Mouse (Mus musculus) midbrain, embryonic 12.5 days (tissue): Measurements from ENCODE around the gene Mllt3. TPM values are rescaled to one million over a fixed set of nuclear protein-coding genes. Genes with fewer than 3 reads are reported as not detected.

Experiments used
- ATAC-seq: fragments of 200-750 bp; cut with Nextera tagmentation; 2 replicates; pipeline ENCODE4 v1.8.0; 2017; ENCODE audit warnings: low read depth, moderate TSS enrichment, moderate library complexity; ENCODE audit not compliant: low FRiP score
- H3K27ac ChIP-seq: fragments of 300-500 bp; sonication (generic); replicated peaks from 2 replicates; pipeline ENCODE4 v1.5.1; 2016; ENCODE audit warnings: mild to moderate bottlenecking
- H3K27me3 ChIP-seq: fragments of 300-500 bp; sonication (generic); 2 replicates; pipeline ENCODE4 v1.6.1; 2016; ENCODE audit warnings: mild to moderate bottlenecking
- H3K36me3 ChIP-seq: fragments of 300-500 bp; sonication (generic); 2 replicates; pipeline ENCODE4 v1.6.1; 2016
- H3K4me1 ChIP-seq: fragments of 300-500 bp; sonication (generic); 2 replicates; pipeline ENCODE4 v1.6.1; 2016
- H3K4me2 ChIP-seq: fragments of 300-500 bp; sonication (generic); replicated peaks from 2 replicates; pipeline ENCODE4 v1.6.1; 2016; ENCODE audit warnings: mild to moderate bottlenecking, moderate library complexity
- H3K4me3 ChIP-seq: fragments of 300-500 bp; sonication (generic); 2 replicates; pipeline ENCODE4 v1.5.1; 2016; ENCODE audit warnings: mild to moderate bottlenecking
- H3K9ac ChIP-seq: fragments of 300-500 bp; sonication (generic); replicated peaks from 2 replicates; pipeline ENCODE4 v1.6.1; 2016; ENCODE audit warnings: mild to moderate bottlenecking, moderate library complexity
- H3K9me3 ChIP-seq: fragments of 300-500 bp; sonication (generic); 2 replicates; pipeline ENCODE4 v1.6.1; 2016; ENCODE audit warnings: mild to moderate bottlenecking
- WGBS: fragments of 180-500 bp; shearing (Covaris S2); methylation state at CpG from one replicate; pipeline ENCODE4 v1.1.7; 2016; 5-methylcytosine and 5-hydroxymethylcytosine counted together
- polyA plus RNA-seq: library from polyadenylated mRNA; unstranded; fragments of >200 nt; fragmentation: Nextera tagmentation; extraction: Ambion mirVana; gene quantifications from 2 replicates; pipeline ENCODE4 v1.2.1, GENCODE M21; 2016

Gene Mllt3
- polyA plus RNA-seq, 1 experiment from 2014 or later: 80.2 TPM

DNA sequence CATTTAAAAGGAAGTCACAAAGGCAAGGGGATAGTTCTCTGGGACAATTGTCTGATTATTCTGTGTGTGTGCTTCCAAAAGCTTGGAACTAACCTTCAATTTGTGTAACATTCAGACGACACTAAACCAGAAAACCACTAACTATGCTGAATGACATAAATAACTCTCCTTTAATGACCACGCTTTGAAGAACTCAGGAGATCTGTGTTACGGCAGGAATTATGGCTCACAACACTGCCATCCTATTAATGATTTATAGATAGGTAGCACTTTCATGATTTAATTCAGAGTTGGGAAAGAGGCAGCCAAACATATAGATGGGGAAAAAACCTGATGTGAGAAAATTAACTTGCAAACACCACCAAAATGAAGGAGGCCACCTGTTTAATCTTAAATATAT lies 168.1 kb downstream of the Mllt3 start:
- 84% methylated on average over 3 of the region's 3 CpGs for WGBS
- no peaks in the 10 kb centered on the region for H3K27me3 ChIP-seq
- ATAC-seq: no peak

DNA sequence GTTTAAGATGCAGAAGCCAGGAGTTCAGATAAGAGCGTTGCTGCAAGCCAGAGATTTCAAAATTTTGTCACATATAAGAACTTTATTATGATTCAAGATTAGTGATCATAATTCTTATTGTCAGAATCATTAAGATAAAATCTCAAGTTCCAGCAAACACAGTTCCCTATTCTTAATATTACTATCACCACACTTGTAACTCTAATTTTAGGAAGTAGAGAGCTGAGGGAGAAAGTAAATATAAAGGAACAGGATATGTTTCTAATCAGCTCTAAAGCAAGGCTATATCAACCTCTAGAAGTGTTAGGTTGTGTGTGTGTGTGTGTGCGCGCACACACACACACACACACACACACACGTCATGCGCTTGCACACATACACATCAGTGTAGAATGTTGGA lies 170.0 kb downstream of the Mllt3 start:
- Histone ChIP-seq H3K9me3 (no peaks in the 10 kb centered on the region), H3K4me3 (no peak overlapping the region), H3K9ac (no peak overlapping the region), H3K27me3 (no peaks in the 10 kb centered on the region), H3K27ac (no peak overlapping the region), H3K4me2 (no peak overlapping the region), H3K36me3 (no peaks in the 10 kb centered on the region), H3K4me1 (no peaks in the 10 kb centered on the region)
- ATAC-seq: no peak
- WGBS: 98% methylated on average over 5 of the region's 5 CpGs

More for the DNA sequence above, 168.1 kb downstream of the Mllt3 start:
- Histone ChIP-seq H3K4me1 (no peaks in the 10 kb centered on the region), H3K36me3 (no peaks in the 10 kb centered on the region), H3K27ac (no peak overlapping the region), H3K4me3 (no peak overlapping the region), H3K4me2 (no peak overlapping the region), H3K9me3 (no peaks in the 10 kb centered on the region), H3K9ac (no peak overlapping the region)

DNA sequence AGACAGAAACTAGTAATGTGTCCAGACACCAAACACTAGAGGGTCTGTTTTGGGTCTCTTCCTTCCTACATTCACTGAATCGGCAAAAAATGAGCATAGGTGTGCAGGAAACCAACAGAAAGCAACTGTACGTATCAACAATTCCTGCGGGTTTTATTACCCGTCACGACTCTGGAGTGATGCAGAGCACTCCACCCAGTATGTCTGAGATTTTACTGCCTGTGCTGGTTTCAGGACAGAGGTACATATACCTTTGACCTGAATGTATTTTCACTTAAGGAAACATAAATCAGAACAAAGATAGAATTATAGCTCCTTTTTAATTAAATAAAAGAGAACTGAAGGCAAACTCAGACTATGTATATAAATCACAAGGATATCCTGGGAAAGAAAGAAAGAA lies 172.4 kb downstream of the Mllt3 start:
- Histone ChIP-seq H3K27ac (no peak overlapping the region), H3K4me3 (no peak overlapping the region), H3K36me3 (no peaks in the 10 kb centered on the region), H3K9ac (no peak overlapping the region), H3K9me3 (no peaks in the 10 kb centered on the region), H3K4me1 (no peaks in the 10 kb centered on the region), H3K27me3 (no peaks in the 10 kb centered on the region), H3K4me2 (no peak overlapping the region)
- no peak for ATAC-seq
- WGBS: 91% methylated on average over 5 of the region's 5 CpGs

DNA sequence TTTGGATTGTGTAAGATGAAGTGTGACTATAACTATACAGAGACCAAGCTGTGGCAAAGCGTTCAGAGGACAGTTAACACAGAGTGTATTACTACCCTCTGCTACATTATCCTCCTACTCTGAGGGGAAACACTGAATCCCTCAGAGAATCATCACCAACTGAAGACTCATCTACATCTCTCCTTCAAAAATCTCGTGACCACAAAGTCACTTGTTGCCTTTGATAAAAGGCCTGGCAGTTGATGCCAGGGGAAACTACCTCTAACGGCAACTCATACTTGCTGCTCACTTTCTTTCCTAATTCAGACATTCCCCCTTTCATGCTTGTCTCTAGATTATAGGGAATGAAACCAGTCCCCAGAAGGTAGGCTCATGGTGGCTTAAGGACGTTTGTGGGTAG lies 174.0 kb downstream of the Mllt3 start:
- no peaks in the 10 kb centered on the region for H3K27me3 ChIP-seq
- no peak overlapping the region for H3K4me3 ChIP-seq
- no peaks in the 10 kb centered on the region for H3K4me1 ChIP-seq
- ATAC-seq: no peak
- WGBS: 89% methylated on average over 4 of the region's 4 CpGs
- no peaks in the 10 kb centered on the region for H3K36me3 ChIP-seq
- no peak overlapping the region for H3K9ac ChIP-seq
- H3K4me2 ChIP-seq: no peak overlapping the region
- no peaks in the 10 kb centered on the region for H3K9me3 ChIP-seq
- H3K27ac ChIP-seq: no peak overlapping the region

DNA sequence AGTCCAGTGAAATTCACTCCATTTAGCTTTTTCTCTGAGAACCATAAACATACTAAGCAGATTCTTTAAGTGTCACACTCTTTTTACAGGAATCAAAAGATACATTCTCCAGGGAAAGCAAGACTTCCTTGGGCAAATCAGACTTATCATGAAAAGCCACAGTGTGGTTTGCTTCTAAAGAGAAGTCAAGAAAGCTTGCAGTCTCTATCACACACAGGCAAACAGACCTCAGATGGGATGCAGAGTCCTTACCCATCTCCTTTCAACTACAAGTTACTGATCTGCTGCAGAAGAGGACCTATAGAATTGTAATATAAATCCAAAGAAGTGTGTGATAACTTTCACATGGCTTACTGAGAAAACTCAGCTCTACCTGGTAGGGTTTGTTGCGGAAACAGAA lies 175.2 kb downstream of the Mllt3 start:
- no peaks in the 10 kb centered on the region for H3K9me3 ChIP-seq
- no peak for ATAC-seq
- no peak overlapping the region for H3K27ac ChIP-seq
- WGBS: 91% methylated on average over 1 of the region's 1 CpGs
- no peaks in the 10 kb centered on the region for H3K36me3 ChIP-seq
- H3K9ac ChIP-seq: no peak overlapping the region
- H3K4me3 ChIP-seq: no peak overlapping the region
- no peaks in the 10 kb centered on the region for H3K4me1 ChIP-seq
- H3K27me3 ChIP-seq: no peaks in the 10 kb centered on the region
- no peak overlapping the region for H3K4me2 ChIP-seq

DNA sequence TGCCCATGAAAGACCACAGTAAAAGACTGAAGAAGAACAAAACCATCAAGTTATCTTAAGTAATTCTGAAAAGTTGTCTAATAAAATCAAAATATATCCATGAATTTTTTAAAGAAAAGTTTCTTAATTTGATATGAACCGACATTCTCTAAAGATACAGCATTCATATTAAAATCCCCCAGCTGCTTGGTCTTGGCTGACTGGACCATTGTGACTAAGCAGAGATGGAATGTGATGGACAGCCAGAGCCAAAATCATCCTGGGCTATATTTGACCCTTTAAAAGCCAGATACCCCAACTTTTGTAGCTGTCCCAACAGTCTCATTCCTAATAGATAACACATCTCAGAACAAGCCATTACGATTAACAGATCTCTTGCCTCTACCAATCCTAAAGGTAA lies 180.7 kb downstream of the Mllt3 start:
- Histone ChIP-seq H3K4me2 (no peak overlapping the region), H3K27me3 (no peaks in the 10 kb centered on the region), H3K4me1 (no peaks in the 10 kb centered on the region), H3K4me3 (no peak overlapping the region), H3K27ac (no peak overlapping the region), H3K9me3 (no peaks in the 10 kb centered on the region), H3K36me3 (no peaks in the 10 kb centered on the region), H3K9ac (no peak overlapping the region)
- no peak for ATAC-seq
- WGBS: 89% methylated on average over 2 of the region's 2 CpGs

DNA sequence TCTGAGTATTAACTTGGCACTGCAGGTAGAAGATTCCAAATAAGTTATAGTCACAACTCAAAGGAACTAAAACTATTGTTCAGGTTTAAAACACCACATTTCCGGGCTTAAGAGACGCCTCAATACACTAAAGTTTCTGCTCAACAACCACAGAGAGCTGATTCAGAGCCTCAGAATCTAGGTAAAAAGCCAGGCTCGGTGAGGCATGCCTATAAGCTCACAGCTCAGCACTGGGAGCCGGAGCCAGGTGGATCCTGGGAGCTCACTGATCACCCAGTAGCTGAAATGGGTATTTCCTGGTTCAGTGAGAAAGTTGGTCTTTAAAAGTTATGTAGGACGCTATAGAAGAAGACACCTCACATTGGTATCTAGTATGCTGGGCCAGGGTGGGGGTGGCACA lies 183.1 kb downstream of the Mllt3 start:
- no peak for ATAC-seq
- 89% methylated on average over 5 of the region's 5 CpGs for WGBS

DNA sequence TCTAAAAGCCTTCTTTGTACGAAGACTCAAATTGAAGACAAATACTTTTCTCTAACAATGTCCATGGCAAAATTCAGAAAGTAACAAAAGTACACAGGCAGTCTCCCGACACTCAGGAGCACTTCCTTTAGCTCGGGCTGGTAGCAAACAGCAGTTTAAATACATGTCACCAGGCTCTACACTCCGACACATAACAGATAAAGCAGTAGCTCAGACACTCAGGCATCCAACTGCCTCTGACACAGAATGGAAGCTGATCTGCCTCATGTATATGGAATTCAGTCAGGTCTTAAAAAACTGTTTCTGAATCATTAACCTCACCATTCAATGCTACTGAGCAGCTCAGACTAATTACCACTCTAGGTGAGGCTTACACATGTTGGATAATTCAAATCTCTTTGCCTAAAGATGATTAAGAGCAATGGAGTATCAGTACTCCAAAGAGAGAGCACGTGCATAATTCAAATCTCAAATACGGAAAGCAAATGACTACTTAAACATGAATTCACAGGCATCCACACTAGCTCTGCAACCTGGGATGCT lies 188.4 kb downstream of the Mllt3 start:
- 79% methylated on average over 6 of the region's 6 CpGs for WGBS
- Histone ChIP-seq H3K9ac (no peak overlapping the region), H3K27ac (no peak overlapping the region), H3K27me3 (no peaks in the 10 kb centered on the region), H3K4me1 (peaks cover 6% of the 10 kb centered on the region; the same call in 1 of the 2 replicates), H3K4me3 (no peak overlapping the region), H3K9me3 (no peaks in the 10 kb centered on the region), H3K4me2 (no peak overlapping the region), H3K36me3 (peaks cover 13% of the 10 kb centered on the region; the same call in 1 of the 2 replicates)
- ATAC-seq: no peak

More for the DNA sequence above, 183.1 kb downstream of the Mllt3 start:
- Histone ChIP-seq H3K4me3 (no peak overlapping the region), H3K27ac (no peak overlapping the region), H3K27me3 (no peaks in the 10 kb centered on the region), H3K4me1 (peaks cover under 1% of the 10 kb centered on the region; the same call in 1 of the 2 replicates), H3K36me3 (no peaks in the 10 kb centered on the region), H3K9ac (no peak overlapping the region), H3K4me2 (no peak overlapping the region), H3K9me3 (no peaks in the 10 kb centered on the region)

DNA sequence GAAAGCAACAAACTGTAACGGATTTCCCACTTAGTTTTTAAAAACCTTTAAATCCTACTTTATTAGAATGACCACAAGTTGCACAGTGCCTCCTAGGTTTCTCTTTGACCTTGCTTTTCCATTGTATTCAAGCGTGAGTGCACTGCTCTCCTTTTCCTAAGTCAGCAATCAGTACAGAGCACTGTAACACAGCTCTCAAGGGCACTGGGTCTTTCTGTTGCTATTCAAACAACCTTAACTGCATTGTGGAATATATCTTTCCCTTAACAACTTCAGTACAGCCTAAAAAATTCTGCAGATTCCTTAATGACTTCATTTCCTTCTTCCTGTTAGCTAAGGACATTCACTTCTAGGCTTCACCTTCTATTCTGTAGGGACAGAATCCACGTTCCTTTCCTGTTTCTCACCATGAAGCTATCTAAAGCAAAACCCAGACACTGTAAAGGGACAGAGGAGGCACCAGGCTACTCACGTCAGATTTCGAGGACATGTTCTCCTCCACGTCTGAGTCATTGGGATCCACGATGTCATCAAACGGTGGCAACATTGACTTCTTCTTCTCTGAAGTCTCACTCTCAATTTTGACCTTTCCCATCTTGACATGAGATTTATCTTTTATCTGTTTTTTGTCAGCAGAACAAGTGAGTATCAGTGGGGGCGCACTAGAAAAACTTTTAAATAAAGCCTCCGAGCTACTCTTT lies 192.8 kb downstream of the Mllt3 start:
- Histone ChIP-seq H3K9me3 (no peaks in the 10 kb centered on the region), H3K4me3 (no peak overlapping the region), H3K4me1 (peaks cover 8% of the 10 kb centered on the region; the same call in 1 of the 2 replicates), H3K36me3 (peaks cover 14% of the 10 kb centered on the region; the same call in 1 of the 2 replicates), H3K4me2 (no peak overlapping the region), H3K27me3 (no peaks in the 10 kb centered on the region), H3K27ac (no peak overlapping the region), H3K9ac (no peak overlapping the region)
- no peak for ATAC-seq
- 89% methylated on average over 10 of the region's 10 CpGs for WGBS

DNA sequence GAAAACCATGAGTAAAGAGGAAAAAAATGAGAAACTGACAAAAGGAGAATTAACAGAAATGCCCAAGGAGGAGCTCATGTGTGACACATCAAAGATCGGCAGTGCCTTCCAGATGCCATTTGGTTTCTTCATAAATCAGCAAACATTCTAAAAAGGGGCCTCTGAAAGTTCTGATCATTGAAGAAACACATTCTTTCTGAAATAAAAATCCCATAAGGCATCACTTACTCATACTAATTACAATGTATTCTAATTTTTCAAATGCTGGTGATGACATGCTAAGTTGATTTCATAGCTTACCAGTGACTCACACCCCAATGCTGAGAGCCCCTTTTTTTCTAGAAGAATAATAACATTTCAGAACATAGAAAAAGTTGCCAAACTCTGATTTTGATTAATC lies 194.4 kb downstream of the Mllt3 start:
- Histone ChIP-seq H3K27me3 (no peaks in the 10 kb centered on the region), H3K9me3 (no peaks in the 10 kb centered on the region), H3K4me1 (peaks cover 13% of the 10 kb centered on the region), H3K9ac (no peak overlapping the region), H3K4me2 (no peak overlapping the region), H3K36me3 (peaks cover 14% of the 10 kb centered on the region; the same call in 1 of the 2 replicates), H3K27ac (no peak overlapping the region), H3K4me3 (no peak overlapping the region)
- ATAC-seq: no peak
- WGBS: 87% methylated on average over 1 of the region's 1 CpGs

DNA sequence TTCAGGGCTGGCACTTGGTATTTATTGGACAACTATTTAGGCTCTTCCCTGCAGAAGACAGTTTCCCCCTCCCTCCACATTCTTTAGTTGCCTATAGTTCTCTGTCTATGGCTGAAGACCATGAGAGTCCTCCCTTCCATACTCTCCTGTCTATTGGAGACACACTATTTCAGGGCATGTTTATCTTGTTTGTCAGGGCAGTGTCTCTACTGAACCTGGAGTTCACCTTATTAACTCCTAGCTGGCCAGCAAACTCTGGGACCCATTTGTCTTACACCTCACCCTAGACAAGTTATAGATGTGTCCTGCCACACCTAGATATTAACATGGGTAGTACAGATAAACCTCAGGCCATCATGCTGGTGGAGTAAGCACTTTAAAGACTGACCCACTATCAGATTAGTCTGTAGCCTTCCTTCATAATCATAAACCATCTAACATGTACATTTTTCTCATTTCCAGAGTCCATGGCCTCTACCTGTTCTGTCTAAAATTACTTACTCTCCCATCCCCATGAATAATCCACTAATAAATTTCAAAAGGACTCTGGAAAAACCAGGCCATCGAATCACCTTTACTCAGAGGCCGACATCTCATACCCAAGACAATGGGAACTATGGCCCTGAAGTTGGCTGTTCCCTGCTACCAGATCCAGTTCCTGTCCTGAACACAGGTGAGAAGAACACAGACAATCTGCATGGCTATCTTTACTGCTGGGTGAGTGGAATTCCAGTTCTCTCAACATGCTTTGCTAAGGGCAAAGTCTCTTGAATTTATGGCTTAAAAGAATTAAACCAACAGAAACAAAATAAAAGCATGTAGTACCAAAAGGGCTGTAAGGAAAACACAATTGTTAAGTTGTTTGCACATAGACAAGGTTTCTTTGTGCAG lies 195.4 kb downstream of the Mllt3 start:
- no peak overlapping the region for H3K4me3 ChIP-seq
- no peak overlapping the region for H3K4me2 ChIP-seq
- H3K27me3 ChIP-seq: no peaks in the 10 kb centered on the region
- H3K27ac ChIP-seq: no peak overlapping the region
- H3K9me3 ChIP-seq: no peaks in the 10 kb centered on the region
- WGBS: 99% methylated on average over 2 of the region's 2 CpGs
- H3K36me3 ChIP-seq: peaks cover 14% of the 10 kb centered on the region; the same call in 1 of the 2 replicates
- H3K9ac ChIP-seq: no peak overlapping the region
- ATAC-seq: no peak
- H3K4me1 ChIP-seq: peaks cover 13% of the 10 kb centered on the region

DNA sequence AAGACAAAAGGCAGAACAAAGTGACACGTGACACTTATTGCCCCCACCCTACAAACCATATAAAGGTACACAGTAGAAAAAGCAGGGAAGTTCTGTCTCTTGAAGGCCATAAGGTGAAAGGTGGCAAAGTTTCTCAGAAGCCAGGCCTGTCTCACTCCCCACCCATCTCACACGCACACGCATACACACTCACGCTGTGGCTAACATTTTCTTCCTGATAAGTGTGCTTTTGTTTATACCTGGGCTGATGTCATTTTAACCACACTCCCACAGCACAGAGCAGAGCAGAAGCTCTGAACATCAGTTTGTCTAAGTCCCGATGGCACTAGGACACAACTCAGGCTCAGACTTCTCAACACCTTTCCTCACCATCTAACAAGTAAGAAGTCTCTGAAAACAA lies 196.9 kb downstream of the Mllt3 start:
- Histone ChIP-seq H3K4me1 (peaks cover 13% of the 10 kb centered on the region), H3K36me3 (peaks cover 14% of the 10 kb centered on the region; the same call in 1 of the 2 replicates), H3K9me3 (no peaks in the 10 kb centered on the region), H3K9ac (no peak overlapping the region), H3K27ac (no peak overlapping the region), H3K4me3 (no peak overlapping the region), H3K27me3 (no peaks in the 10 kb centered on the region), H3K4me2 (no peak overlapping the region)
- ATAC-seq: no peak
- 89% methylated on average over 5 of the region's 5 CpGs for WGBS
